Mouse (Mus musculus): Measurements from ENCODE around the gene Lce1i.
"Not testable (repeated sequence)": the region's sequence is repeated elsewhere in the genome, so short reads cannot be mapped to it uniquely, and the experiment has no call there.

Gene Lce1i

GRCm38 (mm10) chr3:92778799-92779198 is at the start of gene Lce1i:
TSS of gene Lce1i (minus strand) at chr3:92778899.
- DNase-seq: no peak

- no peak for DNase-seq
These were observed 48.4 kb upstream of the Lce1i start, which contains the start of gene Kprp for GRCm38 (mm10) chr3:92827108-92827507. TSS of gene Kprp (minus strand) at chr3:92827247.

GRCm38 (mm10) chr3:92825808-92826207 is 47.1 kb upstream of the Lce1i start:
- no peak for DNase-seq

- not testable (repeated sequence) for DNase-seq
These were observed 37.3 kb upstream of the Lce1i start for GRCm38 (mm10) chr3:92816036-92816435.

GRCm38 (mm10) chr3:92815581-92815980 is 36.9 kb upstream of the Lce1i start:
- no peak for DNase-seq

- DNase-seq: no peak
These were observed 29.1 kb upstream of the Lce1i start, which contains the start of gene Lce1k for GRCm38 (mm10) chr3:92807791-92808190. TSS of gene Lce1k (minus strand) at chr3:92807891.

GRCm38 (mm10) chr3:92790414-92790813 is 11.7 kb upstream of the Lce1i start, which contains the start of gene Lce1j:
TSS of gene Lce1j (minus strand) at chr3:92790514.
- DNase-seq: no peak

- DNase-seq: no peak
These were observed 7.1 kb downstream of the Lce1i start for GRCm38 (mm10) chr3:92771573-92771972.

- no peak for DNase-seq
These were observed 13.7 kb downstream of the Lce1i start, which contains the start of gene Lce1h for GRCm38 (mm10) chr3:92764965-92765364. TSS of gene Lce1h (minus strand) at chr3:92765065.

- no peak for DNase-seq
These were observed 25.5 kb downstream of the Lce1i start for GRCm38 (mm10) chr3:92753197-92753596.

GRCm38 (mm10) chr3:92752238-92752637 is 26.5 kb downstream of the Lce1i start, which contains the start of gene Lce1g:
TSS of gene Lce1g (minus strand) at chr3:92752338.
- DNase-seq: no peak

- no peak for DNase-seq
These were observed 39.7 kb downstream of the Lce1i start, which contains the start of gene Gm38119 for GRCm38 (mm10) chr3:92738996-92739395. TSS of gene Gm38119 (minus strand) at chr3:92739096.

All from lung, postnatal 4 days (tissue).